Mouse (Mus musculus): ENCODE measurements around the gene Pcsk4. TPM values are rescaled to one million over a fixed set of nuclear protein-coding genes. Genes with fewer than 3 reads are reported as not detected.

Pcsk4 gene
- total RNA-seq, 2 experiments from 2014 or later = 4.8 to 6.9 TPM

DNA sequence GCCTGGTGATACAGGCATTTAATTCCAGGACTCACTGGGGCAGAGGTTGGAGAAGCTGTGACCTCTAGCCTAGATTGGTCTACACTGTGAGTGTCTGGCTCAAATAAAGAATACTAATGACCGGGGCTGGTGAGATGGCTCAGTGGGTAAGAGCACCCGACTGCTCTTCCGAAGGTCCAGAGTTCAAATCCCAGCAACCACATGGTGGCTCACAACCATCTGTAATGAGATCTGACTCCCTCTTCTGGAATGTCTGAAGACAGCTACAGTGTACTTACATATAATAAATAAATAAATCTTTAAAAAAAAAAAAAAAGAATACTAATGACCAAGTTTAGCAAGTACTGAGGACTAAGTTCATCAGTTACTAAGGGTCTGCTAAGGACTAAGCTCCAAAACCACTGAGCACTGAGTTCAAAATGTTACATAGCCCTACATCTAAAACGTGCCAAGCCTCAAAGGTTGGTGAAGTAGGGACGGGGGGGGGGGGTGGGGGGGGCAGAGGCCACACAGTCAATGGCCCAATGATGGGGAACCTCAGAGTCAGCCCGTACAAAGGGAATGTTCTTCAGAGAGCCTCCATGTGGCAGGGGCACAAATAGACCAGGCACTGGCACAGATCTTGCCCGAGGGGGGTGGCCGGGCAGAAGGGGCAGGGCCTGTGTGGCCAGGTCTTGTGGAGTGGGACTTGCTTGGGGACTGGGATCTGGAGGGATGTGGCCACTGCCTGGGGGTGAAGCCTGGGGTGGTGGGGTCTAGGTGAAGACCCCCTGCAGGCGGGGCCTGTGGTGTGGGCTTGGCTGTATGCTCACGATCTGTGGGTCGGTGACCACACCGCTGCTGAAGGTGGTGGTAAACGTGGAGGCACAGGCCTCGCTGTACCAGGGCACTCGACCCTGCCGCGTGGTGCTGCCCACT is 4.9 kb downstream of the Pcsk4 start:
- no peak for DNase-seq (ENCODE audit: low spot score in 2 of 2)

DNA sequence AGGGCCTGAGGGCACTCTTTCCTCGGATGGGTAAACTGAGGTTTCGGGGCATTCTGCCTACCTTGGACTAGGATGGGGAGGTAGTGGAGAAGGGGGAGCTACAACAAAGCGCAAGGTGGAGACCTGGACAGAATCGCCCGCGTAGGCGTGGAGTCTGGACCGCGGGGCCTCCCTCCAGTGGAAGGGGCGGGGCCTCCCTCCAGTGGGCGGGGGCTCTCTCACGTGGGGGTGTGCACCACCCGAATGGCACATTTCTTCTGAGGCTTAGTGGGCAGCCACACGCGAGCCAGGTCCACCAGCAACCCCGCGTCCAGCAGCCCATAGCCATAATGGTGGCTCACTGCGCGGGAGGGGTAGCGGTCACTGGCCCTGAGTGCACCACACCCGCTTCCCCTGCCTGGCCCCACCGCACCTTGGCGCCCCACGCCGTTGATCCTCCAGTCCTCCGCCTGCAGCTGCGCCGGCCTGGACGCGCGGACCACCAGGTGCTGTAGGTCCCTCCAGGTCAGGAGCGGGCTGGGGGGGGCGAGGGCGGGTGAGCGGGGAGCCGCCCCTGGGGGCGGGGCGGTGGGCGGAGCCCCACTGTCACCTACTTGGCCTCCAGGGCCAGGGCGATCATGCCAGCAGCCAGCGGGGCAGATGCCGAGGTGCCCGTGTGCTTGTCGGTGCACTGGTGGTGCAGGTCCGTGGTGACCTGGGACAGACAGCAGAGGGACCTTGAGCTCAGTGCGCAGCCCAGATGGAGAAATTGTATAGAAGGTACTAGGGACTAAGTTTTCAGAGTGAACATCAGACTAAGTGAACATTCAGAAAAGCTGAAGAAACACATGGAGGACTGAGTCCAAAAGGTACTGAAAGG is 5.8 kb downstream of the Pcsk4 start:
- DNase-seq (ENCODE audit: low spot score in 2 of 2) = peak in 1 of 2 experiments; percentile 50

- no peak for DNase-seq (ENCODE audit: low spot score in 2 of 2)
These were observed 6.5 kb downstream of the Pcsk4 start for GRCm38 (mm10) chr10:80322811-80323211.

DNA sequence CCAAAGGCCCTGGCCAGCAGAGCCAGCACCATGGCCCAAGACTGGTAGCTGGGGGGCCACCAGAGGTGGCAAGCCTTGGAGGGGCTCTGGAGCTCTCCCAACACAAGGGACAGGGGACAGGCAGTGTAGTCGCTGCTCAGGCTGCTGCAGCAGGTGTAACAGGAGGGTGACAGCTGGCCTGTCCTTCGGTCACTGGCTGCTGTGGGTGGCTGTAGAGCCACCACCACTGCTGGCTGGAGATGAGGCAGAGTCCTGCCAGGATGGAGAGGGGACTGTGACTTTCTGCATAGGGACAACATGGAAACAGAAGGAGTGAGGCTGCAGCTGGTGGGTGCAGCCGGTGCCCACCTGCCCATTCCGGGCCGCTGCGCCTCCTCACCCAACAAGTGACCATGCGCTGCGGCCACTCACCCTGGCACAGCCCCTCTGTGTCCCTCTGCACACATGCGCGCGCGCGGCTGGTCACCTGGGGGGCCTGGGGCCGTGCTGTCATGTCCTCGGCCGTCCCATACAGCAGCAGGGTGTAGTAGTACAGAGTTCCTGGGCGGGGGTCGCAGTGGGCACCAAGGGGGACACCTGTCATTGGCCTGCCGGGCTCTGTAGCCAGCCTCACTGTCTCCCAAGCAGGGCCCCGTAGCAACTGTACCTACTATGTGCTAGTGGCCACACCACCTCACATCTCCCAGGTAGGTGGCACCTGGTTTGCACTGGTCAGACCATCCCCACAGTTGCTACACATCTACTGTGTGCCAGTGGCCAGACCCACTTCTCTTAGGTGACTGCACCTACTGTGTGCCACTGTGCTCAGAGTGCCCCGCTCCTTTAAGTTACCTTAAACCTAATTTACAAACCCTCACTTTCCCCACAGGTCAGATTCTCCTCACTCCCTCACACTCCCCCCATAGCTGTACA is 7.4 kb downstream of the Pcsk4 start:
- no peak for DNase-seq (ENCODE audit: low spot score in 2 of 2)

DNA sequence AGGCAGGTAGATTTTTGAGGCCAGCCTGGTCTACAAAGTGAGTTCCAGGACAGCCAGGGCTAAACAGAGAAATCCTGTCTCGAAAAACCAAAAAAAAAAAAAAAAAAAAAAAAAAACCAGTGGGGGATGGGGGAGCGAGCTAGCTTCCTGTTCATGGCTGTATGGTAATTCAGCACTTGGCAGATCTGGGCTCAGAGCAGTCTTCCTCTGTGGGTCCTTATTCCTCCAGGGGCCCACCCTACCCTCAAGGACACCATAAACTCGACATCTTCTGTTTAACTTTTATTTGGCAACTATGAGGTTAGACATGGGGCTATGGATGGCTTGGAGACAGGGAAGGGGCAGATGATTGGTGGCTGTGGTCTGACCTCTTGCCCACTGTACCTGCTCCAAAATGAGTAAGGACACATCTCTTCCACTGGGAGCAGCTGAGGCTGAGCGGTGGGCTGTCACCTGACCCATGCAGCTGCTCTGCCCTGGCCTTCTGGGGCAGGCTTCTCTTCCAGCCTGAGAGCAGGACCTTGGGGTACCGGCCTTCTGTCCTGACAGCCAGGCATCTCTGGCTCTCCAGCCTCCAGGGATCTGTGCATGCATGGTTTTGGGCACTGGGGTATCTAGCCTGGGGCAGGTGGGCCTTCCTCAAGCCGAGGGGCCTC is 8.2 kb downstream of the Pcsk4 start:
- no peak for DNase-seq (ENCODE audit: low spot score in 2 of 2)

- DNase-seq (ENCODE audit: low spot score in 2 of 2) = peak; percentile 92 to 95
These were observed 8.9 kb downstream of the Pcsk4 start, which contains the start of gene 2310011J03Rik for GRCm38 (mm10) chr10:80320340-80320760. 2310011J03Rik (minus strand) TSS chr10:80320537.

GRCm38 (mm10) chr10:80317011-80317410 is 12.3 kb downstream of the Pcsk4 start:
- no peak for DNase-seq (ENCODE audit: low spot score in 2 of 2)

GRCm38 (mm10) chr10:80316359-80316781 is 12.9 kb downstream of the Pcsk4 start:
- DNase-seq (ENCODE audit: low spot score in 2 of 2) = peak in 1 of 2 experiments; percentile 20

- DNase-seq (ENCODE audit: low spot score in 2 of 2) = no peak
These were observed 14.0 kb downstream of the Pcsk4 start for GRCm38 (mm10) chr10:80315315-80315714.

DNA sequence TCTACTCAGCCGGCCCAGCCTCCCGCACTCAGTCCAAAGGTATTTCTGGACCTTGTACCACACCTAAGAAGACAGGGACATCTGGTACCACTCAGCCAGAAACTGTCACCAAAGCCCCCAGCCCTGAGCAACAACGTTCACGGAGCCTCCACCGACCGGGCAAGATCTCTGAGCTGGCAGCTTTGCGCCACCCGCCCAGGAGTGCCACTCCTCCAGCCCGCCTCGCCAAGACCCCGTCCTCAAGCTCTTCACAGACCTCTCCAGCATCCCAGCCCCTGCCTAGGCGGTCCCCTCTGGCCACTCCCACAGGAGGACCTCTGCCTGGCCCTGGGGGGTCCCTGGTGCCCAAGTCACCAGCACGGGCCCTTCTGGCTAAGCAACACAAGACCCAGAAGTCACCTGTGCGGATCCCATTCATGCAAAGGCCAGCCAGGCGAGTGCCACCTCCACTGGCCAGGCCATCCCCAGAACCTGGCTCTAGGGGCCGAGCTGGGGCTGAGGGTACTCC is 14.8 kb downstream of the Pcsk4 start:
- no peak for DNase-seq (ENCODE audit: low spot score in 2 of 2)

DNA sequence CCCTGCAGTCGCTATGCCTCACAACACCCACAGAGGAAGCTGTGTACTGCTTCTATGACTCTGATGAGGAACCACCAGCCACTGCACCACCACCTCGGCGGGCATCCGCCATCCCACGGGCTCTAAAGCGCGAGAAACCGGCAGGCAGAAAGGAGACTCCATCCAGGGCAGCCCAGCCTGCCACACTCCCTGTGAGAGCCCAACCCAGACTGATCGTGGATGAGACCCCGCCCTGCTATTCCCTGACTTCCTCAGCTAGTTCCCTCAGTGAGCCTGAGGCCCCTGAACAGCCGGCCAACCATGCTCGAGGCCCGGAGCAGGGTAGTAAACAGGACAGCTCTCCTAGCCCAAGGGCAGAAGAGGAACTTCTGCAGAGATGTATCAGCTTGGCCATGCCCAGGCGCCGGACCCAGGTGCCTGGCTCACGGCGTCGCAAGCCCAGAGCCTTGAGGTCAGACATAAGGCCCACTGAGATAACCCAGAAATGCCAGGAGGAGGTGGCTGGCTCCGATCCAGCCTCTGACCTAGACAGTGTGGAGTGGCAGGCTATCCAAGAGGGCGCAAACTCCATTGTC is 15.6 kb downstream of the Pcsk4 start:
- peak in 1 of 2 experiments; percentile 12 for DNase-seq (ENCODE audit: low spot score in 2 of 2)

- no peak for DNase-seq (ENCODE audit: low spot score in 2 of 2)
These were observed 16.5 kb downstream of the Pcsk4 start for GRCm38 (mm10) chr10:80312586-80313504.

DNA sequence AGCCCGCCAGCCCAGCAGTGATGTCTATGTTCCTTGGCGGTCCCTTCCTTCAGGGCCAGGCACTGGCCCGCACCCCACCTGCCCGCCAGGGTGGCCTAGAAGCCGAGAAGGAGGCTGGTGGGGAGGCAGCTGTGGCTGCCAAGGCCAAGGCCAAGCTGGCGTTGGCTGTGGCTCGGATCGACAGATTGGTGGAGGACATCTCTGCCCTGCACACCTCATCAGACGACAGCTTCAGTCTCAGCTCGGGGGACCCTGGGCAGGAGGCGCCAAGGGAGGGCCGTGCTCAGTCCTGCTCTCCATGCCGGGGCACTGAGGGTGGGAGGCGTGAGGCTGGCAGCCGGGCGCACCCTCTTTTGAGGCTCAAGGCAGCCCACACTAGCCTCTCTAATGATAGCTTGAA is 17.7 kb downstream of the Pcsk4 start:
- DNase-seq (ENCODE audit: low spot score in 2 of 2) = no peak

GRCm38 (mm10) chr10:80304862-80305261 is 24.4 kb downstream of the Pcsk4 start:
- DNase-seq (ENCODE audit: low spot score in 2 of 2) = no peak

- DNase-seq (ENCODE audit: low spot score in 2 of 2) = no peak
These were observed 24.8 kb downstream of the Pcsk4 start for GRCm38 (mm10) chr10:80304458-80304857.

- DNase-seq (ENCODE audit: low spot score in 2 of 2) = no peak
These were observed 26.8 kb downstream of the Pcsk4 start for GRCm38 (mm10) chr10:80302471-80302881.

DNA sequence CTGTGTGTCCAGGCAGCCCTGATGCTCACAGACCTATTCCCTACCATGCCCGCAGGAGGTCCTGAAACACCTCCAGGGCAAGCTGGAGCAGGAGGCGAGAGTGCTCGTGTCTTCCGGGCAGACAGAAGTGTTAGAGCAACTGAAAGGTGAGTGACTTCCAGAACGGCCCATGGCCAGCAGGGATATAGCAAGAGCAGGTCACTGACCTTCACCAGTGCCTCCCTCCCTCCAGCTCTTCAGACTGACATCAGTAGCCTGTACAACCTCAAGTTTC is 27.3 kb downstream of the Pcsk4 start:
- no peak for DNase-seq (ENCODE audit: low spot score in 2 of 2)

DNA sequence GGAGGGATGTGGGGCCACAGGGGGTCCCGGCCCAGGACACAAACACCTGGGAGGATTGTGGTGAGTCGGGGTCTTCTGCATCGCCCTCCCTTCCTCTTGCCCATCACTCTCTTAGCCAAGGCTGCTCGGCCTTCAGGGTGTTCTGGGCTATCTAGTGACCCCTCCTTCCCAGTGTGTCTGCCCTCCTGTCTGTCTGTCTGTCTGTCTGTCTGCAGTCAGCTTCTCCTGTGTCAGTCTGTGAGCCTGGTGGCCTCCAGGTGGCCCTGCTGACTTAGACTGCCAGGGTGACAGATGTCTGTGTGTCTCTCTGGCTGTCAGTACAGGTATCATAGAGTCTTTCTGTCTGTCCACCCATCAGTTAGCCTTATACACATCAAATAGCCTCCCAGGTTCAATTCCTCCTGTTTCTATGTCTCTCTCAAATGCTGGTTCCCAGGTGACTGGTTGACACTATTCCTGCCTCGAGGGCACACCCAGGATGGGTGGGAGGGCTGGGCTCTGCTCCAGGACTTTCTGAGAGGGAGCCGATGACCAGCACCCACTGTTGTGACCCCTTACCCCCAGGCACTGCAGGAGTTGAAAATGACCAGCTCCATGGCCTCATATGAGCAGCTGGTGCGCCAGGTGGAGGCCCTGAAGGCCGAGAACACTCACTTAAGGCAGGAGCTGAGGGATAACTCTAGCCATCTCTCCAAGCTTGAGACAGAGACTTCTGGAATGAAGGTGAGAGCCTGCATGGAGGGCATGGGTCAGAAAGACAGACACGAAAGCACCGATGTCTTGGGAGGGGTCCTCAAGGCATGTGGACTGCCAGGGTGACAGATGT is 27.8 kb downstream of the Pcsk4 start:
- DNase-seq (ENCODE audit: low spot score in 2 of 2) = no peak
